Mouse (Mus musculus) c-Kit-positive CD71-negative TER-119-negative erythroid progenitor cells, embryonic 14.5 days (primary cell): ENCODE data around the gene Cyp2c66.
"Not testable (repeated sequence)": the region's sequence is repeated elsewhere in the genome, so short reads cannot be mapped to it uniquely, and the experiment has no call there.

Experiments used
- DNase-seq: peaks from one replicate; pipeline ENCODE4 v3.0.0-alpha.2; 2013; ENCODE audit warnings: low read depth

Cyp2c66 gene

DNA sequence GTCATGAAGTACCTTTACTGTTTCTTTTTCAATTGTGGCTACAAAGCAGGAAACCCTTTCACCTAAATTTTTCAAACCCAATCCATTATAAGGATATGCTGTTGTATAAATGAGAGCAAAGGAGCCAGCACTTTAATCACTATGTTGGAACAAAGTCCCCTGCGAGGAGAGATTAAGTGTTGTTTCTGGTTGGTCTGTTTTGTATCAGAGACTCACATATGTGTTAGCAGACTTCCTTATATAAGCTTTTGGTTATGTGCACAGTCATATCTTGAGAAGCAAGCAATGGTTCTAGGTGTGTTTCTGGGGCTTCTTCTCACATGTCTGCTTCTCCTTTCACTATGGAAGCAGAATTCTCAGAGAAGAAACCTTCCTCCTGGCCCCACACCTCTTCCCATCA lies at the start of gene Cyp2c66:
TSS of gene Cyp2c66 (plus strand) at position 255 of the 400 bp plus-strand sequence.
- no peak for DNase-seq

DNA sequence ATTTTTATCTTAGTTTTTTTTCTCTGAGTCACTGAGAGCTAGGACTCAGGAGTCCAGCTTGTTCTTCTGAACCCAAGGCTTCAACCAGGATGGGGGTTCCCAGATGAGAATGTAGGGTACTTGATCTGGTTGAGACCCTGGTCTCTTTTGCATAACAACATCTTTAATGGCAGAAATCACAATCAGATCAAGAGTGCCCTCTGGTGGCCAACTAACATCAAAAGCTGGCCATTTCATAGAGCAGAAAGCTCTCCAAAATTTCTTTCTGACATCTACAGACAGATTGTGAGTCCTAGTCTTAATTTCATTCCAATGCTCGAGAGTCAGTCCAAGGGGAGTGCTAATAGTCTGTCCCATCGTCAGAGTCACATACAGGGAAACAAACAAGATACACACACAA lies 14.9 kb upstream of the Cyp2c66 start:
- DNase-seq, result peak; percentile 6

DNA sequence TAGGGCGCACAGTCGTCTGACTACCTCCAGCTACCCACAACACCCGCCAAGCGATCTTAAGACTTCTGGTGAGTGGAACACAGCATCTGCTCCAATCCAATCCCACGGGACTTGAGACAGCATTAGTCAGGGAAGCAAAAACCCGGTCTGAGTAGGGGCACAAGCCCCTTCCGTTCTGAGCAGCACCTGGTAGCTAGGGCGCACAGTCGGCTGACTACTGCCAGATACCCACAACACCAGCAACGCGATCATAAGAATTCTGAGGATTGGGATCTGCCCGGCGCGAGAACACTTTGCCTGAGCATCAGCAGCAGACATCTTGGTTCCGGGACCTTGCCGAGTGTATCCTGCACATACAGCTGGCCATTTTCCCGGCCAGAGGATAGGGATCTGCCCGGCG lies 43.1 kb downstream of the Cyp2c66 start:
- DNase-seq, result not testable (repeated sequence)
